Comparison of ENCODE assay signal across 8 mouse cellular contexts in the genomic region with DNA sequence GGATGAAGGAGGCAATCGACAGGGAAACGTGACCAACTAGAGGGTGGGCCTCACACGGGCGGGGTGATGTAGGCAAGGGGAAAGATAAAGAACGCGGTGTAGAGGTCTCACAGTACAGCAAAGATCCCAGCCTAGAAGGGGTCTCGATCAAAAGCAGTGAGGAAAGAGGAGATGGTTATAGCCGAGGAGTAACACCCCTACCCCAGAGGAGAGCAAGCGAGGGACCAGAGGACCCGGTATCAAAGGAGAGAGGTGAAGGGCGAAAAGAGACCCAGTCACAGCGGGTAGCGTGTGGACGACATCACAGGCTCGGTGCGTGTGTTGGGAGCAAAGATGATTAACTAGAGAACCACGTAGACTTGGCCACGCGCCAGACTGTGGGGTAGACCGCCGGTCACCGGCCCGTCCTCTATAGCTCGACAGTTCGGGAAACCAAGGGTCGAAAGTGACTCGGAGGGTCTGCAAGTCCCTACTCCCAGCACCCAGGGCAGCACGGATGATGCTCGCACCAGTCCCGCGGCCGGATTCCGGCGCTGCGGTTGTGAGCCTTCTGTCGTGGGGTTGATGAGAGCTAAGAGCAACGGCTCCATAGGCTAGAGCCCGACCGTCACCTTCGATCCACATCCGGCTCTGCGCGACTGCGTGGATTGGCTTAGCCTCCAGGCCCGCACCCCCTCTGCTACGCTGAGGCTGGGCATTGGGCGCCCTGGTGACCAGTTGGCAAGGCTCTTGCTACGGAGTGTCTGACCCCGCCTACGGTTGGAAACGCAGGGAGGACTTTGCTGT. TPM values are rescaled to one million over a fixed set of nuclear protein-coding genes. Genes with fewer than 3 reads are reported as not detected.
DNase-seq lines count a peak whose midpoint lies in the region; ATAC-seq and TF ChIP-seq lines count a peak whose summit lies in the region.

No protein-coding gene starts in this region.

- peak; percentile 78 for TF ChIP-seq POLR2A in embryonic fibroblast, embryonic 13.5 days (IDR thresholded peaks at IDR 0.05; ENCODE audit: low read depth, low read length)
- no peak for TF ChIP-seq POLR2A in kidney, adult 2 months (IDR thresholded peaks at IDR 0.05; ENCODE audit: low read depth, low read length)

- DNase-seq in adrenal gland, postnatal 4 days (ENCODE audit: low spot score in 2 of 2) = peak; percentile 58 to 67
- peak; percentile 65 for DNase-seq in heart, adult 8-10 months (ENCODE audit: low spot score)
- DNase-seq in kidney, adult 2 months = peak; percentile 83
- peak; percentile 83 for DNase-seq in limb, embryonic 10.5 days (ENCODE audit: low spot score)
- DNase-seq in midbrain, embryonic 11.5 days (ENCODE audit: low spot score, missing footprints) = peak; percentile 95
- DNase-seq in right cerebral cortex, postnatal 36 days (ENCODE audit: low spot score in 2 of 2) = peak; percentile 67 to 85
- no peak for DNase-seq in c-Kit-positive CD71-positive TER-119-positive erythroid progenitor cells, embryonic 14.5 days (ENCODE audit: low spot score)

- peak; percentile 100 for ATAC-seq in midbrain, embryonic 11.5 days (ENCODE audit: low FRiP score)

- H3K9ac ChIP-seq in midbrain, embryonic 11.5 days (ENCODE audit: low read length) = peak overlapping the region; percentile 65

- 13% methylated on average over 51 of the region's 51 CpGs for WGBS in kidney, adult 2 months
- WGBS in limb, embryonic 10.5 days = 21% methylated on average over 51 of the region's 51 CpGs
- 24% methylated on average over 51 of the region's 51 CpGs for WGBS in midbrain, embryonic 11.5 days

- H3K4me3 ChIP-seq in embryonic fibroblast, embryonic 13.5 days (ENCODE audit: insufficient read depth, low read length) = peak overlapping the region; percentile 44
- H3K4me3 ChIP-seq in kidney, adult 2 months (ENCODE audit: insufficient read depth, low read depth, low read length) = peak overlapping the region; percentile 59
- peak overlapping the region; percentile 58 for H3K4me3 ChIP-seq in limb, embryonic 10.5 days
- H3K4me3 ChIP-seq in midbrain, embryonic 11.5 days (ENCODE audit: low read depth, low read length) = peak overlapping the region; percentile 38

- H3K27me3 ChIP-seq in kidney, adult 2 months (replicated peaks; ENCODE audit: control insufficient read depth, insufficient read depth, low read length) = no peaks in the 10 kb centered on the region
- H3K27me3 ChIP-seq in limb, embryonic 10.5 days (ENCODE audit: low read depth, poor library complexity, severe bottlenecking) = no peaks in the 10 kb centered on the region
- H3K27me3 ChIP-seq in midbrain, embryonic 11.5 days (ENCODE audit: control insufficient read depth, insufficient read depth, low read length) = no peaks in the 10 kb centered on the region

- H3K9me3 ChIP-seq in limb, embryonic 10.5 days (replicated peaks) = no peaks in the 10 kb centered on the region
- H3K9me3 ChIP-seq in midbrain, embryonic 11.5 days (ENCODE audit: control insufficient read depth, low read length) = no peaks in the 10 kb centered on the region

- H3K27ac ChIP-seq in embryonic fibroblast, embryonic 13.5 days (ENCODE audit: insufficient read depth, low read length) = peak overlapping the region; percentile 80
- no peak overlapping the region for H3K27ac ChIP-seq in kidney, adult 2 months (ENCODE audit: insufficient read depth, low read depth, low read length)
- H3K27ac ChIP-seq in limb, embryonic 10.5 days = peak overlapping the region; percentile 77
- H3K27ac ChIP-seq in midbrain, embryonic 11.5 days (ENCODE audit: low read depth, low read length) = no peak overlapping the region

- no peak for TF ChIP-seq CTCF in embryonic fibroblast, embryonic 13.5 days (IDR thresholded peaks at IDR 0.05; ENCODE audit: borderline replicate concordance, insufficient read depth, low read length)
- no peak for TF ChIP-seq CTCF in kidney, adult 2 months (conservative IDR thresholded peaks at IDR 0.05; ENCODE audit: insufficient read depth, insufficient read length, low read depth, low read length)

- H3K4me2 ChIP-seq in midbrain, embryonic 11.5 days = peak overlapping the region; percentile 53

- H3K4me1 ChIP-seq in embryonic fibroblast, embryonic 13.5 days (ENCODE audit: control insufficient read depth, insufficient read depth, low read length) = no peaks in the 10 kb centered on the region
- no peaks in the 10 kb centered on the region for H3K4me1 ChIP-seq in kidney, adult 2 months (ENCODE audit: control insufficient read depth, insufficient read depth, low read length)
- H3K4me1 ChIP-seq in limb, embryonic 10.5 days = peaks cover 10% of the 10 kb centered on the region; the same call in 1 of the 2 replicates
- no peaks in the 10 kb centered on the region for H3K4me1 ChIP-seq in midbrain, embryonic 11.5 days (ENCODE audit: control insufficient read depth, insufficient read depth, low read length)

- H3K36me3 ChIP-seq in kidney, adult 2 months (ENCODE audit: control insufficient read depth, insufficient read depth, low read length) = no peaks in the 10 kb centered on the region
- H3K36me3 ChIP-seq in limb, embryonic 10.5 days = no peaks in the 10 kb centered on the region
- no peaks in the 10 kb centered on the region for H3K36me3 ChIP-seq in midbrain, embryonic 11.5 days (ENCODE audit: control insufficient read depth, insufficient read depth, low read length)

RNA-seq across cellular contexts. Expression of gene Fpr3, which starts 22.2 kb away (rescaled TPM):
- total RNA-seq in adrenal gland, postnatal 4 days (2021) = not detected
- polyA plus RNA-seq in embryonic fibroblast, embryonic 13.5 days (2011; ENCODE audit: insufficient read length, low read depth, missing spikeins) = not detected in 2 replicates
- total RNA-seq in heart, adult 8-10 months (2022) = not detected
- not detected in 2 replicates for polyA plus RNA-seq in kidney, adult 2 months (2012; rRNA removed)
- not detected in 2 replicates for polyA plus RNA-seq in limb, embryonic 10.5 days (2016; fragmentation: Nextera tagmentation; extraction: Ambion mirVana)
- not detected in 2 replicates for polyA plus RNA-seq in midbrain, embryonic 11.5 days (2014; fragmentation: Nextera tagmentation; extraction: Ambion mirVana)

RNA-seq across cellular contexts. Expression of gene Fpr2, which starts 22.2 kb away (rescaled TPM):
- 1 to 10 TPM; 1.8 to 2.0 TPM for total RNA-seq in adrenal gland, postnatal 4 days (2021)
- polyA plus RNA-seq in embryonic fibroblast, embryonic 13.5 days (2011; ENCODE audit: insufficient read length, low read depth, missing spikeins) = not detected in 2 replicates
- total RNA-seq in heart, adult 8-10 months (2022) = under 1 TPM in 2 of 4 experiments, not detected in 2; 0.32 to 0.38 TPM
- polyA plus RNA-seq in kidney, adult 2 months (2012; rRNA removed) = 0.14 and 0.16 TPM in 2 replicates
- polyA plus RNA-seq in limb, embryonic 10.5 days (2016; fragmentation: Nextera tagmentation; extraction: Ambion mirVana) = 0.16 TPM in 1 of 2 replicates, not detected in the other
- not detected in 2 replicates for polyA plus RNA-seq in midbrain, embryonic 11.5 days (2014; fragmentation: Nextera tagmentation; extraction: Ambion mirVana)

RNA-seq across cellular contexts. Expression of gene Fpr1, which starts 26.1 kb away (rescaled TPM):
- under 1 TPM; 0.31 to 0.76 TPM for total RNA-seq in adrenal gland, postnatal 4 days (2021)
- polyA plus RNA-seq in embryonic fibroblast, embryonic 13.5 days (2011; ENCODE audit: insufficient read length, low read depth, missing spikeins) = not detected in 2 replicates
- total RNA-seq in heart, adult 8-10 months (2022) = not detected
- polyA plus RNA-seq in kidney, adult 2 months (2012; rRNA removed) = 0.07 TPM in 1 of 2 replicates, not detected in the other
- polyA plus RNA-seq in limb, embryonic 10.5 days (2016; fragmentation: Nextera tagmentation; extraction: Ambion mirVana) = not detected in 2 replicates
- not detected in 2 replicates for polyA plus RNA-seq in midbrain, embryonic 11.5 days (2014; fragmentation: Nextera tagmentation; extraction: Ambion mirVana)

RNA-seq across cellular contexts. Expression of gene Has1, which starts 54.8 kb away (rescaled TPM):
- total RNA-seq in adrenal gland, postnatal 4 days (2021) = under 1 TPM in 1 of 2 experiments, not detected in 1; 0.20 TPM
- 0.32 TPM in 1 of 2 replicates, not detected in the other for polyA plus RNA-seq in embryonic fibroblast, embryonic 13.5 days (2011; ENCODE audit: insufficient read length, low read depth, missing spikeins)
- total RNA-seq in heart, adult 8-10 months (2022) = under 1 TPM in 3 of 4 experiments, not detected in 1; 0.57 to 0.97 (median 0.75) TPM
- polyA plus RNA-seq in kidney, adult 2 months (2012; rRNA removed) = 0.08 and 0.10 TPM in 2 replicates
- polyA plus RNA-seq in limb, embryonic 10.5 days (2016; fragmentation: Nextera tagmentation; extraction: Ambion mirVana) = 1.2 and 2.1 TPM in 2 replicates
- 0.38 and 0.87 TPM in 2 replicates for polyA plus RNA-seq in midbrain, embryonic 11.5 days (2014; fragmentation: Nextera tagmentation; extraction: Ambion mirVana)

Comparison
In these comparisons a context has a peak if more than half of its experiments do, and no peak if none do; other contexts are left out.
1. H3K27ac ChIP-seq: peak in embryonic fibroblast, embryonic 13.5 days (single experiment) and limb, embryonic 10.5 days (single experiment); none in kidney, adult 2 months (single experiment) and midbrain, embryonic 11.5 days (single experiment).
2. Peak in every context shown above with its lines, with median percentiles within 50 percentile points of each other: H3K4me3 ChIP-seq.